Mouse (Mus musculus): ENCODE measurements around the gene Sbsn.

Sbsn gene

GRCm38 (mm10) chr7:30785721-30786546 is 34.7 kb downstream of the Sbsn start:
- peaks cover 59% of the 10 kb centered on the region for H3K4me1 ChIP-seq (replicated peaks; ENCODE audit: low read depth, low read length)
- H3K36me3 ChIP-seq (ENCODE audit: insufficient read depth, low read length) = no peaks in the 10 kb centered on the region
- H3K4me3 ChIP-seq (replicated peaks; ENCODE audit: low read length) = peak overlapping the region; percentile 32
- peaks cover 77% of the 10 kb centered on the region for H3K27me3 ChIP-seq (ENCODE audit: insufficient read depth, low read length)
- H3K9me3 ChIP-seq (ENCODE audit: low read length) = no peaks in the 10 kb centered on the region
- no peak for TF ChIP-seq POU5F1 (IDR thresholded peaks at IDR 0.05; ENCODE audit: borderline replicate concordance, low read length)
- no peak for TF ChIP-seq CTCF (conservative IDR thresholded peaks at IDR 0.05; ENCODE audit: low read length)

- H3K4me1 ChIP-seq (replicated peaks; ENCODE audit: low read depth, low read length) = peaks cover 70% of the 10 kb centered on the region
- TF ChIP-seq NANOG (IDR thresholded peaks at IDR 0.05; ENCODE audit: borderline replicate concordance, low read length) = no peak
- no peak for TF ChIP-seq POU5F1 (IDR thresholded peaks at IDR 0.05; ENCODE audit: borderline replicate concordance, low read length)
- TF ChIP-seq CTCF (conservative IDR thresholded peaks at IDR 0.05; ENCODE audit: low read length) = no peak
These were observed 36.2 kb downstream of the Sbsn start, which contains the start of gene Krtdap for GRCm38 (mm10) chr7:30787377-30788022. Gene Krtdap (plus strand): TSS chr7:30787896.

GRCm38 (mm10) chr7:30790141-30790540 is 38.9 kb downstream of the Sbsn start:
- Histone ChIP-seq H3K36me3 (ENCODE audit: insufficient read depth, low read length) (no peaks in the 10 kb centered on the region), H3K27me3 (ENCODE audit: insufficient read depth, low read length) (peaks cover 55% of the 10 kb centered on the region), H3K4me1 (replicated peaks; ENCODE audit: low read depth, low read length) (peaks cover 65% of the 10 kb centered on the region), H3K9me3 (ENCODE audit: low read length) (no peaks in the 10 kb centered on the region), H3K4me3 (replicated peaks; ENCODE audit: low read length) (no peak overlapping the region)
- TF ChIP-seq NANOG (IDR thresholded peaks at IDR 0.05; ENCODE audit: borderline replicate concordance, low read length) (no peak), POU5F1 (IDR thresholded peaks at IDR 0.05; ENCODE audit: borderline replicate concordance, low read length) (no peak), CTCF (conservative IDR thresholded peaks at IDR 0.05; ENCODE audit: low read length) (no peak)

More at GRCm38 (mm10) chr7:30787377-30788022, 36.2 kb downstream of the Sbsn start, which contains the start of gene Krtdap:
- H3K4me3 ChIP-seq (replicated peaks; ENCODE audit: low read length) = peak within 1 kb of the TSS; percentile 37
- H3K9me3 ChIP-seq (ENCODE audit: low read length) = no peaks in the 10 kb centered on the region
- H3K27me3 ChIP-seq (ENCODE audit: insufficient read depth, low read length) = peaks cover 75% of the 10 kb centered on the region
- no peaks in the 10 kb centered on the region for H3K36me3 ChIP-seq (ENCODE audit: insufficient read depth, low read length)

DNA sequence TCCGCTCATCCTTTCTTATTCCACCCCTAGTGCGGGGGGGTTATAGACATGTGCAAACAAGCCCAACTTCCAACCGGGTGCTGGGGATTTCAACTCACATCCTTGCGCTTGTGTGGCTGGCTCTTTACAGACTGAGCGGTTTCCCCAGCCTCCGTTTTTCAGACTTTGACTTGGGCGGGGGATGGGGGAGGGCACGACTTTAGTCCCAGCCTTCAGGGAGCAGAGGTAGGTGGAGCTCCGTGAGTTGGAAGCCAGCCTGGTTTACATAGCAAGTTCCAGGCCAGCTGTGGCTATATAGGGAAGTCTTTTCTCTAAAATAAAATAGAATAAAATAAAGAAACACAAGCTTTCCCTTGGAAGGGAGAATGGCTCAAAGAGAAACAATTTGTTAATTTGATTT is 40.6 kb downstream of the Sbsn start:
- Histone ChIP-seq H3K36me3 (ENCODE audit: insufficient read depth, low read length) (no peaks in the 10 kb centered on the region), H3K4me3 (replicated peaks; ENCODE audit: low read length) (0 out of 2 replicates have a peak overlapping the region, but pooled peaks have one; percentile 32), H3K27me3 (ENCODE audit: insufficient read depth, low read length) (peaks cover 50% of the 10 kb centered on the region), H3K4me1 (replicated peaks; ENCODE audit: low read depth, low read length) (peaks cover 47% of the 10 kb centered on the region), H3K9me3 (ENCODE audit: low read length) (no peaks in the 10 kb centered on the region)
- TF ChIP-seq NANOG (IDR thresholded peaks at IDR 0.05; ENCODE audit: borderline replicate concordance, low read length) = no peak
- no peak for TF ChIP-seq CTCF (conservative IDR thresholded peaks at IDR 0.05; ENCODE audit: low read length)
- TF ChIP-seq POU5F1 (IDR thresholded peaks at IDR 0.05; ENCODE audit: borderline replicate concordance, low read length) = no peak

DNA sequence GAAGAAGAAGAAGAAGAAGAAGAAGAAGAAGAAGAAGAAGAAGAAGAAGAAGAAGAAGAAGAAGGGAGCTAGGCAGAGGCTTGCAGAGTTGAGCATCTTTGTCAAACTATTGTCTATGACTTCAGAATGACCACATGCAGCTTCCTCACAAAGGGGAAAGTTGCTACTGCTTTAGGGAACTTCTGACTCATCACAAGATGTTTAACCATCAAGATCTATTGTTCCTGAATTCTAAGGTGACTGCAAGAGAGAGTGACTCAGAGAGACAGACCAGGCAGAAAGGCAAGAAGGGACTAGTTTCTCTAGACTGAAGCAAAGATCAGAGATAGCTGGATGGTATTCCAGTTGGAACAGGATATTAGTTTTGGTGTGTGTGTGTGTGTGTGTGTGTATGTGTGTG is 43.6 kb downstream of the Sbsn start:
- Histone ChIP-seq H3K9me3 (ENCODE audit: low read length) (peaks cover 7% of the 10 kb centered on the region; the same call in 1 of the 2 replicates), H3K4me1 (replicated peaks; ENCODE audit: low read depth, low read length) (peaks cover 20% of the 10 kb centered on the region), H3K4me3 (replicated peaks; ENCODE audit: low read length) (no peak overlapping the region), H3K27me3 (ENCODE audit: insufficient read depth, low read length) (peaks cover 34% of the 10 kb centered on the region), H3K36me3 (ENCODE audit: insufficient read depth, low read length) (no peaks in the 10 kb centered on the region)
- no peak for TF ChIP-seq POU5F1 (IDR thresholded peaks at IDR 0.05; ENCODE audit: borderline replicate concordance, low read length)
- no peak for TF ChIP-seq CTCF (conservative IDR thresholded peaks at IDR 0.05; ENCODE audit: low read length)
- no peak; the same call in 1 of the 2 replicates for TF ChIP-seq NANOG (IDR thresholded peaks at IDR 0.05; ENCODE audit: borderline replicate concordance, low read length)

DNA sequence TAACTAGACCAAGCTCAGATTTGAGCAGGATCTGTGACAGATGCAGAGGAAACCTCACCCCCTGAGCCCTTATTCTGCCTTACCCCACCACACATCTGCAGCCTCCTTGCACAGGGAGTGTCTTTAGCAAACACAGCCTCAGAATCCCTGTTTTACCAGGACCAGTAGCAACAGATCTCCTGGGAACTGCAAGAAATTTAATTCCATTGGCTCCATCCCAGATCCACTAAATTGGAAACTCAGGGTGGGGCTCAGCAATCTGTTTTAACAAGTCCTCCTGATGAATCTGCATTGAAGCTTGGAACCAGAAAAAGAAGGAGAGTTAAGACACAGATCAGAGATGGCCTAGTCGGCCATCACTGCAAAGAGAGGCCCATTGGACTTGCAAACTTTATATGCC is 45.5 kb downstream of the Sbsn start:
- Histone ChIP-seq H3K9me3 (ENCODE audit: low read length) (peaks cover 15% of the 10 kb centered on the region), H3K4me3 (replicated peaks; ENCODE audit: low read length) (no peak overlapping the region), H3K36me3 (ENCODE audit: insufficient read depth, low read length) (no peaks in the 10 kb centered on the region), H3K4me1 (replicated peaks; ENCODE audit: low read depth, low read length) (peaks cover 5% of the 10 kb centered on the region), H3K27me3 (ENCODE audit: insufficient read depth, low read length) (peaks cover 22% of the 10 kb centered on the region)
- TF ChIP-seq POU5F1 (IDR thresholded peaks at IDR 0.05; ENCODE audit: borderline replicate concordance, low read length) = no peak
- no peak for TF ChIP-seq NANOG (IDR thresholded peaks at IDR 0.05; ENCODE audit: borderline replicate concordance, low read length)
- TF ChIP-seq CTCF (conservative IDR thresholded peaks at IDR 0.05; ENCODE audit: low read length) = no peak

DNA sequence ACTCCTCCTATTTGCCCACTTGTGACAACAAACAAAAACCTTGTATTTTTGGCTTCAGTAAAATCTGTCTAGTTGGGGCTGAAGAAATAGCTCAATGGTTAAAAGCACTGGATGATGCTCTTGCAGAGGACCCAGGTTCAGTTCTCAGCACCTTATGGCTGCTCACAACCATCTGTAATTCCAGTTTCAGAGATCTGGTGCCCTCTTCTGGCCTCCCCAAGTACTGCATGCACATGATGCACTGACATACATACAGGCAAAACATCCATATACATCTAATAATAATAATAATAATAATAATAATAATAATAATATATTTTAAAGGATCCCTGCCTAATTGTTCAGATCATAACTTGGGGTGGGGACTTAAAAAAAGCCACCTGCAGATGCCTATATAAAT is 49.4 kb downstream of the Sbsn start:
- H3K27me3 ChIP-seq (ENCODE audit: insufficient read depth, low read length) = peaks cover 17% of the 10 kb centered on the region
- H3K9me3 ChIP-seq (ENCODE audit: low read length) = peaks cover 18% of the 10 kb centered on the region
- H3K4me1 ChIP-seq (replicated peaks; ENCODE audit: low read depth, low read length) = no peaks in the 10 kb centered on the region
- no peak overlapping the region for H3K4me3 ChIP-seq (replicated peaks; ENCODE audit: low read length)
- no peak for TF ChIP-seq NANOG (IDR thresholded peaks at IDR 0.05; ENCODE audit: borderline replicate concordance, low read length)
- TF ChIP-seq CTCF (conservative IDR thresholded peaks at IDR 0.05; ENCODE audit: low read length) = peak; percentile 32
- no peaks in the 10 kb centered on the region for H3K36me3 ChIP-seq (ENCODE audit: insufficient read depth, low read length)

GRCm38 (mm10) chr7:30803256-30803655 is 52.0 kb downstream of the Sbsn start:
- H3K4me1 ChIP-seq (replicated peaks; ENCODE audit: low read depth, low read length) = peaks cover 13% of the 10 kb centered on the region
- H3K9me3 ChIP-seq (ENCODE audit: low read length) = peaks cover 17% of the 10 kb centered on the region
- TF ChIP-seq NANOG (IDR thresholded peaks at IDR 0.05; ENCODE audit: borderline replicate concordance, low read length) (no peak), POU5F1 (IDR thresholded peaks at IDR 0.05; ENCODE audit: borderline replicate concordance, low read length) (no peak), CTCF (conservative IDR thresholded peaks at IDR 0.05; ENCODE audit: low read length) (peak; percentile 29)
- H3K4me3 ChIP-seq (replicated peaks; ENCODE audit: low read length) = no peak overlapping the region
- no peaks in the 10 kb centered on the region for H3K36me3 ChIP-seq (ENCODE audit: insufficient read depth, low read length)
- H3K27me3 ChIP-seq (ENCODE audit: insufficient read depth, low read length) = peaks cover 12% of the 10 kb centered on the region

All from E14TG2a.4 (cell line).